Mouse (Mus musculus): ENCODE results near the gene Map3k14.
A peak's percentile ranks its signal among the peaks of the same experiment; 100 is the strongest.

Map3k14 gene

DNA sequence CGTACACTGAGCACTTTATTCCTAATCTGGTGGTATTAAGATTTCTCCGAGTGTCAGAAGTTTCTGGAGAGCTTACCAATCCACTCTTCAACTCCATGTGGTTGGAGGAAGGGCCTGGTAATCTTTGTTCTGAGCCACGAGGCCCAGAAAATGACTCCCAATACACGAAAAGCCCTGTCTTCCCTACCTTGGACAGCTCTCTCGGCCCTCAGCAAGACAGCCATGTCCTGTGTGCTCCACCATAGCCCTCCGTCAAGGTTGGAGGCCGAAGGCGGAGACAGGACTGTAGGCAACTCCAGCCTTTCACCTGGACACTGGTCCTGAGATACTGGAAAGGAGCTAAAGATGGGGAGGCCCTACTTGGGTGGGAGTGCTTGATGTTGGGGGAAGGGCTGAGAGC is 57.0 kb downstream of the Map3k14 start:
- no peak for ATAC-seq (ENCODE audit: low TSS enrichment)

DNA sequence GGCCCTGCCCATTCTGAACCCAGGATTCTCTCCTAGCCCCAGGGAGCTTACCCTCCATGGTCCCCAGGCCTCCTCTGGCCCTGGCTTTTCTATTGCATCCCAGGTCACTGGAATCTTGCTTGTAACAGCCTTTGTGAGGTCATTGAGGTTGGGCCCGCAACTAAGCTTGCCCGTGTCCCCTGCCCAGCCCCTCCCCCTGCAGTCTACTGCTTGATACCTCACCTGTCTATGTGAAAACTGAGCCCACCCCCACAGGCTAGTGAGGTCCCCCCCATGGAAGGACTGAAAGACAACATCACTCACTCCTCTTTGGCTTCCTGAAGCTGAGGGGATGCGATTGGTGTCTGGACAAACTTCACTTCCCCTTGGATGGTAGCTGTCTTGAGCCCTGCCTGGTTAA is 58.8 kb downstream of the Map3k14 start, which contains the start of gene 1700023F06Rik:
TSS of gene 1700023F06Rik (minus strand) at position 101 of the 400 bp plus-strand sequence.
- ATAC-seq (ENCODE audit: low TSS enrichment): no peak

DNA sequence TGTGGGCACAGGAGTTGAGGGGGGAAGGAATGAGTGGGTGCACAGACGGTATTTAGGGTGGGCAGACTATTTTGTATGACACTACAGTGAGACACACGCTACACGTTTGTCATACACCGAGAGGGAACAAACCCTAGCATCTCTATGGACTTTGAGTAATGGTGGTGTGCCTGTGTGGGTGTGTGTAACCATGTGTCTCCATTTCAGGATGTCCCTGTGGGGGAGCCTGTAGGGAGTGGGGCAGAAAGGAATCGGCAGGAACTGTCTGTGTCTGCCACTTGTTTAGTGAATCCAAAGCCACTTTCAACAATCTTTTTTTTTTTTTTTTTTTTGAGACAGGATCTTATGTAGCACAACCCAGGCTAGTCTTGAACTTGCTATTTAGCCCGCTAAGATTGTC is 61.1 kb downstream of the Map3k14 start:
- peak; percentile 69; the same call in 1 of the 2 replicates for ATAC-seq (ENCODE audit: low TSS enrichment)

DNA sequence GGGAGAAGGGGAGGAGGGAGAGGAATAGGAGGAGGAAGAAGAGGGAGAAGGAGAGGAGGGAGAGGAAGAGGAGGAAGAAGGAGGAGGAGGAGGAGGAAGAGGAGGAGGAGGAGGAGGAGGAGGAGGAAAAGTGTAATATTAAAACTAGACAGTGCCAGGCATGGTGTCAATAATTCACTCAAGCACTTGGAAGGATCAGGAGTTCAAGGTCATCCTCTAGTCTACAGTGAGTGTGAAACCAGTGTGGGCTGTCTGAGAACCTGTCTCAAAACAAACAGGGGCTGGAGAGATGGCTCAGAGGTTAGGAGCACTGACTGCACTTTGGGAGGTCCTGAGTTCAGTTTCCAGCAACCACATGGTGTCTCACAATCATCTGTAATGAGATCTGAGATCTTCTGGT is 64.9 kb downstream of the Map3k14 start:
- ATAC-seq (ENCODE audit: low TSS enrichment): no peak

DNA sequence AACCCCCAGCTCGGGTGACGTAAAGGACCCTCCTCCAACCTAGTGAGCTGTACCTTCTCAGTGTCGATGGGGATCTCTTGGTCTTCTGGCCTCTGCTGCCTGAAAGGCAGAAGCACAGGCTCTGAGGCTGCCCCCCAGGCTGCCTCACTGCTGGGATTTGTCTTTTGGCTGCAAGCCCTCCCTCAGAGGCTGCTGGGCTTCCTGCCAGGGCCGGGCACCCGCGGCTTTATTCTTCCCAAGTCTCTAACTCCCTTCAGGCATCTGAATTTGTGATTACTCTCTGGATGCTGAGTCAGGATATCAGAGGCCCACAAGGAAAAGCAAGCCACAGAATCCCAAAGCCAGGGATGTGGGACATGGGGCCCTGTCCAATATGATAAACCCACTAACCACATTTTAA is 65.6 kb downstream of the Map3k14 start:
- peak; percentile 15; the same call in 1 of the 2 replicates for ATAC-seq (ENCODE audit: low TSS enrichment)

DNA sequence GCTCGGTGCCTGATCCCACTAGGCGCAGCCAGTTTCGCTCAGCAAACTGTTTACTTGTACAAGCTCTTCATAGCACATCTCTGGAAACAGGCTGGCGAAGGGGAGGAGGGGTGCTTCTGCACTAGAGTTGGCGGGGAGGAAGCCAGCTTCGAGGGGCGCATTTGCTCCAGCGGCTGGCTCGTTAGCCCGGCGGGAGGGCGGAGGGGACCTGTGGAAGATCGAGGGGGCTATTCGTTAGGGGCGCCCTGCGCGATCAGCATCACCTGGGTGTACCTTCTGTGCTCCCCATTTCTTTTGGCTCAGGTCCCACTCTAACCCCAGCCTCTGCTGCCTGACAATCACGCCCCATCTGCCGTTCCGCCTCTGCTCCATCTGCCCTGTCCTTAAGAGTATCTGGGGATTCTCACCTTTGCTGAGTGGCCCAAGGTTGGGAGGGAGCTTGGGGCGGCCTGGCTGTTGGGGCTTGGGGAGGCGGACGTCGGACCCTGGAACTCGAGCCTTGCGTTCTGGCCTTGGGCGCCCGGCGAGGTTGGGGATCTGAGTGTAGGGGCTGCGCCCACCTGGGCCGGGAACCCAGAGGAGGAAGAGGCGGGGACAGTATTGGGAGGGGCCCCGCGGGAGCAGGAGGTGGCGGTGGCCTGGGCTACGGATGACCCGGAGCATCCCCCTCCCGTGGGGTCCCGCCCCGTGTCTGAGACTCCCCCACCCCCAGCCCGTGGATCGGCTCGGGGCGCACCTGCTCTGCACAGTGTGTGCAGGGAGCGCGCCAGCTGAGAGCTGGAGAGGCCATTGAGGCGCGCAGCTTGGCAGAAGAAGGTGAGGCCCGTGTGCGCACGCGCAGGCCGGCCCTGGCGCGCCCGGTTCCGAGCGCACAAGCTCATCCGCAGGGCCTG is 68.1 kb downstream of the Map3k14 start:
- peak; percentile 21 for ATAC-seq (ENCODE audit: low TSS enrichment)

DNA sequence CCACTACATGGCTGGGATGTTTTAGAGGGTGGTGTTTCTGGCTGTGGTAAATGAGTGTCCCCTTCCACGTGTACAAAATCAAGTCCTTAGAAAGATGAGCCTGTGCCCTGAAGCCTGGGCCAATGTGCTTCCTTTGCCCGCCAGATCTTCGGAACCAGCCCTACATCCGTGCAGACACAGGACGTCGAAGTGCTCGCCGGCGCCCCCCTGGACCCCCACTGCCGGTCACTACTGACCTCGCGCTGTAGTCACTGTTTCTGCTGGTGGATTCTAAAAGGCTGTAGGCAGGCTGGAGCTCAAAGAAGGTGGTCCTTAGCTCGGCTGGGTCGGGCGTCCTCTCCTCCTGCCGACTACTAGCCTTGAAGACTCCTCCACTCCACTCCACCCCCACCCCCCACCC is 68.9 kb downstream of the Map3k14 start:
- no peak for ATAC-seq (ENCODE audit: low TSS enrichment)

DNA sequence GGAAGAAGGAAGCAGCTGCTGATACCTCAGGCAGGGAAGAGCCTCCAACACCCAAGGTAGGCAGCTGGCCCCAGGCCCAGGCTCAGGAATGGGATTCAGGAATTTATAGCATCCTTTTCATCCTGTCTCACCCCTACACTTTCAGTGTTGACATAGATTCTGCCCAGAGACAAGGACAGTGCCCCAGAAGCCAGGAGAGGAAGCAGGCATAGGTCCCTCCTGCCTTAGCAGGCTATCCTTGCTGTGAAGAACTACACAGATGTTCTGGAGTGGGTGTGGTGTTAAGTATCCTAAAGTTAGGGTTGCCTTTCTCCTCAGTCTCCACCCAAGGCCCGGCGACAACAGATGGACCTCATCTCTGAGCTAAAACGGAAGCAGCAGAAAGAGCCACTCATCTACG is 69.9 kb downstream of the Map3k14 start:
- peak; percentile 36; the same call in 1 of the 2 replicates for ATAC-seq (ENCODE audit: low TSS enrichment)

DNA sequence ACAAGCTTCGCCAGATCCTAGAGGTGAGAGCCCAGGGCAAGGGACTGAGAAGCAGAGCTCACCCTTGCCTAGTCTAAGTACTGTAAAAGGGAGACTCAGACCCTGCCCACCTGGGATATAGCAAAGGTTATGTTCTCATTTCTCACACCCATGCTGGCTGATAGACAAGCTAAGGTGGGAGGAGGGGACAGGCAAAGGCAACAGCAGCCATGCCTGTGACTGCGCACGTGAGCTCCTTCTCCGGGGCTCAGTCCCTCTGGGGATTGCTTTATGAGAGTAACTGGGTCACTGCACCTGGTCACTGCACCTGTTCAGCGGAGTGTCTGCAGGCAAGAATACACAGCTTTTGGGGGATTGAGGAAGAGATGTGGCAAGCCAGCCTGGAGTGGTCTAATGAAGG is 71.6 kb downstream of the Map3k14 start:
- ATAC-seq (ENCODE audit: low TSS enrichment): no peak

DNA sequence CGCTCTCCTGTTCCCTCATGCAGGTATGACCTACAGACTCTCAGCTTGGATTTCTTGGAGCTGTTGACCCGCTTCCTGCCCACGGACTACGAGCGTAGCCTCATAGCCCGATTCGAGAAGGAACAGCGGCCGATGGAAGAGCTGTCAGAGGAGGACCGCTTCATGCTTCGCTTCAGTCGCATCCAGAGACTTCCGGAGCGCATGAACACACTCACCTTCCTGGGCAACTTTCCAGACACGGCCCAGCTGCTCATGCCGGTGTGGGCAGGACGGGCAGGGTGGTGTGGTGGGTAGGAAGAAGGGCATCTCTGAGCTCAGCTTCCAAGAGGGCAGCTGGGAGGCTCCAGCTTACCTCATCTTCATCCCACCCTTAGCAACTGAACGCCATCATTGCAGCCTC is 72.0 kb downstream of the Map3k14 start:
- no peak for ATAC-seq (ENCODE audit: low TSS enrichment)

DNA sequence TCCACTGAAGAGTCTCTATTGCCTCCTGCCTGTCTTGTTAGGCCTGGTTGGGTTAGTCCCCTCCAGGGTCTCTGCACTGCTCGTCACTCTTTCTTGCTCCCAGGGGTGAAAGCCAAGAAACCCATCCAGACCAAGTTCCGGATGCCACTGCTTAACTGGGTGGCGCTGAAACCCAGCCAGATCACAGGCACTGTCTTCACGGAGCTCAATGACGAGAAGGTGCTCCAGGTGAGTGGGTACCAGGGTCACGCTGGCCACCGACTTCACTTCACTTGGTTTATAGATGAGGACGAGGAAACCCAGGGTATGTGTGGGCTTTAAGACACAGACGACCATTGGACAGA is 73.5 kb downstream of the Map3k14 start:
- ATAC-seq (ENCODE audit: low TSS enrichment): no peak

DNA sequence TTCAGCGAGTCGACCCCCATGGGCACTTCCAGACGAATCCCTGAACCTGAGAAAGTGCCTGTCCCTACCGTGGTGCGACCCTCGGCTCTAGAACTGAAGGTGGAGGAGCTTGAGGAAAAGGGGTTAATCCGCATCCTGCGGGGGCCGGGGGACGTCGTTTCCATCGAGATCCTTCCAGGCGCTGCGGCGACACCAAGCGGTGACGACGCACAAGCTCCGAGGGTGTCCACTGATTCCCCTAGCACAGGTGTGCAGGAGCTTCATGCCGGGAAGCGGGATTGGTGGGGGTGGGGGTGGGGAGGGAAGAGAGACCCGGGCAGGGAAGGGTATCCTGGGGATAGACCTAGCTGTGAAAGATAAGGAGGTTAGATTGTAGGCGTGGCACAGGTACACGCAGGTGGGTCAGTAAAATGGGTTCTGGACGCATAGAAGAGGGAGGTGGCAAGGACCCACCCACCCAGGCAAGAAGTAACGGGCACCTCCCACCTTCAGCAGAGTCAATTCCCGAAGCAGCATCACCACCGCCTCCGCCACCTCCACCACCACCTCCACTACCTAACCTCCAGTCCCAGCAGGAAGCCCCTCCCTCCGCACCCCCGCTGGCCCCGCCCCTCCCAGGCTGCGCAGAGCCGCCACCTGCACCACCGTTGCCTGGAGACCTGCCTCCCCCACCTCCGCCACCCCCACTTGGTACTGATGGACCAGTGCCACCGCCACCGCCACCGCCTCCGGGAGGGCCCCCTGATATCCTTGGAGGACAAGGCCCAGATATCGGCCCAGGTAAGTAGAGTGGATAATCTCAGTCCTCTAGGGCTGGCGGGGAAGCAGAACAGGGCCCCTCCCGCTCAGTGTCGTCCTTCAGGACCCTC is 74.1 kb downstream of the Map3k14 start:
- ATAC-seq (ENCODE audit: low TSS enrichment): peak; percentile 22; the same call in 1 of the 2 replicates

DNA sequence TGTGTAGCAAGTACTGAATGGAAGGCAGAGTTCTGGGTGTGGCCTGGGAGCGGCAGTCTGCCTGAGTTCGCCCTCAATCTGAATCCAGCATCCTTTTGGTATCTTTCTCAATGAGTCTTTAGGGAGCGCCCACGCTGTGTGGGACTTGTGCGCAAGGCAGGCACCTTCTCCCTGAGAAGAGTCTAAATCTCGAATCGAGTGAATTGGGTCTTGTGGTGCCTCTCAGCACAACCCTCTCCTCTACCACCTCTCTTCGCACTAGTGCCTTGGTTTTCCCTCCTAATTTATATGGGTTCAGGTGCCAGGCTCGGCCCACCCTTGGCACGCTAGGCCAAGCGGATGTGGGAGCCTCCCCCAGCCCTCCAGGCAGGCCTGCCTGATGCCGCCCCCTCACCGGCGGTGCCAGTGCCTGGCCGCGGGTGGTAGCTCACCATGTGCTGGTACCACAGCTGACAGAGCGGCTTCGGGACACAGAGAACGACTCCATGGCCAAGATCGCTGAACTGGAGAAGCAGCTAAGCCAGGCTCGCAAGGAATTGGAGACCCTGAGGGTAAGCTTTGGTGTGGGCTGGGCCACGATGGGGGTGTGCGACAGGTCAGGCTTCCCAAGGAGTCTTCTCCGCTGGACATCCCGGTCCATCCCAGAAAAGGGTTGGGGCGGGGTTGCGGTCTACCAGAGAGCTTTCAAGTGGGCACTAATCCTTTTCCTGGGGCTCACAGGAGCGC is 74.9 kb downstream of the Map3k14 start:
- peak; percentile 53 for ATAC-seq (ENCODE audit: low TSS enrichment)

DNA sequence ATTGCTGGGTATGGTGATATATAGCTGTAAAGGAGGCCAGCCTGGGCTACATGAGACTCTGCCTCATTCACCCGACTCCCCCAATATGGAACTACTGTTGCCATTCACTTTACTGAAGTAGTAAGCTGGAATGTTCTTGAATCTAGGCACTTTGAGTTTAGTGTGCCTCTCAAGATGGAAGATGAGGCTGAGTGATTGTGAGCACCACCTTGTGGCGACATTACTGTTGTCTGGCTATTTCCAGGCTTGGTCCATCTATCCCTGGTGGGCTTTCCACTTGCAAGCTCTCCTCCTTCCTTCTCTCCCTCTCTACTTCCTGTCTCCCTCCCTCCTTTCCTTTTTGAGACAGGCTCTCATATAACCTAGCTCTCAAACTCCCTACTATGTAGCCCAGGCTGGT is 82.4 kb downstream of the Map3k14 start:
- 0 out of 2 replicates have a peak, but pooled peaks have one; percentile 42 for ATAC-seq (ENCODE audit: low TSS enrichment)

DNA sequence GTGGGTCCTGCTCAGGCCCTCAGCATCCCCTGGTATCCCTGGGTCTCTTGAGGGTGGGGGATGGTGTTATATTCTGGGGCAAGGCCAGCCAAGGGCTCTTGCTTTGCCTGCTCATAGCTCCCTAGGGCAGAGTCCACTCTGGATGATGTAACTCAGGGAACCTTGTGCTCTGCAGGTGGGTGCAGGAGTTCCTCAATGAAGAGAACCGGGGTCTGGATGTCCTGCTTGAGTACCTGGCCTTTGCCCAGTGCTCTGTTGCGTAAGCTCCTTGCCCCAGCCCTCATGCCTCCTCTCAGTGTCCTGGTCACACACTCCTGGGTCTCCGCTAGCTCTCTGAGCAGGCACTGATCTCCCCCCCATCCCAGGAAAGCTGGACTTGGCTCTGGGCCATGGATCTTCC is 85.4 kb downstream of the Map3k14 start:
- ATAC-seq (ENCODE audit: low TSS enrichment): no peak

DNA sequence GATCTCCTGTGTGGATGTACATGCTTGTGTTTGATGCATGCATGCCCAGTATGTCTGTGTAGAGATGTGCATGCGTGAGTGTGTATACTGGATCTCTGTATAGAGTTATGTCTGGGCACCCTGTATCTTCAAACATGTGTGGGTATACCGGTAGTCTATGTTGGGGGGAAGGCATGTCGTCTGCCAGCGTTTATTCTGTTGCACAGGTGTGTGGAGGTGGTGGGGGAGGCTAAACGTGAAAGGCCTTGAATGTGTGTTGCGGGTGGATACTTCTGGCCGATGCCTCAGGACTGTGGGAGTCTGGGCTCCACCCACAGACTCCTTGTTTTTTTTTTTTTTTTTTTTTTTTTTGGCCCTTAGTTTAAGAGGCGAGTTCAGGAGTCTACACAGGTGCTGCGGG is 85.9 kb downstream of the Map3k14 start:
- ATAC-seq (ENCODE audit: low TSS enrichment): peak; percentile 24; the same call in 1 of the 2 replicates

DNA sequence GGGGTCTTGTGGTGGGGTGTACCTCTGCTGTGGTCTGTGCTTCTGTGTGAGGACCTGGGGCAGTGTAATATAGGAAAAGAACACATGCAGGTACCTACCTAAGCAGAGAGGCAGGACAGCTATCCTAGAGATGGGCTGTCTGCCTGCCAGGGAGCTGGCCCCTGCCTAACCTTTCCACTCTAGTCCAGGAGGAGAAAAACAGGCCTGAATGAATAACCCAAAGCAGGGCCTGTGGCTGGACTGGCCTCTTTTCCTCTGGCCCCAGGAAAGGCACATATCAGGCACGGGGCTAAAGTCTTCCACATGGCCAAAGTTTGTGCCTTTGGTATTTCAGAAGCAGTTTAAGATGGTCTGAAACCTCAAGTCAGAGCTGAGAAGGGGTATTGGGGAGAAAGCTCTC is 86.8 kb downstream of the Map3k14 start:
- ATAC-seq (ENCODE audit: low TSS enrichment): no peak

DNA sequence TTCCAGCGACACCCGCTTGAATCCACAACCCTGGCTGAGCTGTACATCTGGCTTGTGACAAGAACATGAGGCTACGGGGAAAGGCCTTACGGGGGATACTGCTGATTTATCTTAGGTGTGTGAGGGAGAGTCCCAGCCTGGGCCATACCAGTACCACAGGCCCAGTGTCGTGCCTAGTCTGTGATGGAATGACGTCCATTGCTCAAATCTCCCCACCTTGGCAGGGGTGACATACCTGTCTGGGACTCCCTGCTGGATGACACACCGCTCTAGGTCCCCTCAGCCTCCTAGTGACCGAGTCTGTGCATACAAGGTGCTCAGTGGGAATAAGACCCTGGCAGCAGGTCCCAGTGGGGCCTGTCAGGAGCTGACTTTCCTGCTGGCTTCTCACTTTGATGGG is 88.5 kb downstream of the Map3k14 start:
- ATAC-seq (ENCODE audit: low TSS enrichment): no peak

DNA sequence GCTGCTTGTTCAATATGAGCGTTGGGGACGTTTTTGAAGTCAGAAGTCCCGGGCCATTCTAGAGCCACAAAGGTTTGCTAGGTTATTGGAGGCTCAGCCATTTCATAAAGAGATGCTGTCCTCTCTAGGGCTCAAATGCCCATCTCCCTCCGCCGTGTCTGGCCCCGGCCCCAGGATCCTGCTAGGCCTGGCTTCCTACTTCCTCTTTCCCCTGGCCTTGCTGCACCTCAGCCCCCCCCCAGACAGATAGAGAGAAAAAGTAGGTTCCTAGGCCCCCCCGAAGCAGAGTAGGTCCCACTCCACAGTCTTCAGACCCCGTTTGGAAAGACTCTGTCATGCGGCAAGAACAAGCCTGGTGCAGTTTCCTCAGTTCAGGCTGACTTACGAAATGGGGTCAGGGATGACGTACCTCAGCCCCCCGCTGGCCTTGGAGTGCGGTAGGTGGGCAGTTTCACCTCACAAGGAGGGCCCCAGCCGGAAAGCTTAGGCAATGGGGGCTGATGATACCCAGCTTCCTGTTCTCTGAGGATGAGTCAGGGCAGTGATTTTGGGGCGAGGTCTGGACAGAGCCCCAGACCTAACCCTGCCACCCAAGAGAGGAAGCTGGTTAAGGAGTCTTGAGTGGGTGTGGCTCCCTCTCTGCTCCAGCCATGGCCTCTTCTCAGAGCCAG is 89.3 kb downstream of the Map3k14 start:
- ATAC-seq (ENCODE audit: low TSS enrichment): no peak

DNA sequence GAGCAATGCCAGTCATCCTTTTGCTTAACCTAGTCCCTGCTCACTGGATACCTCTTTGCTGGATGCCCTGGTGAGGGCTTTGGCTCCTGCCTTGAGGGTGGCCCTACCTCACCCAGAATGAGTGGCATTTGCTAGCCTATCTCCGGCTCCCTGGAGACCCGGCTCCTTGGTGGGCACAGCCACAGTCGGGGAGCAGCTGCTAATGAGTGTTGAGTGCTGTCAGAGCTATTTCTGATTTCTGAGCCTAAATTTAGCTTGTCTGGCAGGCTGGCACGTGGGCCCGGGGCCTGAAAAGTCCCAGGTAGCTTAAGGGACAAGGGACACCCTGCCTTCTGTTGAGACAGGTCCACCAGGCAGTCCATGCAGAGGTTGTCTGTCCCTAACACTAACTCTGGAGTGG is 90.1 kb downstream of the Map3k14 start:
- ATAC-seq (ENCODE audit: low TSS enrichment): no peak

DNA sequence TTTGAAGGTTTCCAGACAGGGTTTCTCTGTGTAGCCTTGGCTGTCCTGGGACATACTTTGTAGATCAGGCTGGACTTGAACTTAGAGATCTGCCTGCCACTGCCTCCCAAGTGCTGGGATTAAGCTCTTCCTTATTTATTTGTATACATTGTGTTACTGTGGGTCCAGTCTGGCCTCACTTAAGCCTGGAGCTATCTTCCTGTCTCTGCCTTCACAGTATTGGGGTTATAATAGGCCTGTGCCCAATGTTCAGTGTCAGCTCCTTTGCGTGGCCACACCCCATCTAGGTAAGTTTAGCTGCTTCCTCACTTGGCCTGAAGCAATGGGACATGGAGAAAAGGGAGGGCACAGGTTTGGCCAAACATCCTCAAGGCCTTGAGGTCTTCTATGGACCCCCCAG is 90.8 kb downstream of the Map3k14 start:
- no peak for ATAC-seq (ENCODE audit: low TSS enrichment)
